Mouse (Mus musculus) embryonic facial prominence, embryonic 14.5 days (tissue): ENCODE measurements around the gene Pik3c2g. TPM values are rescaled to one million over a fixed set of nuclear protein-coding genes. Genes with fewer than 3 reads are reported as not detected.
A peak's percentile ranks its signal among the peaks of the same experiment; 100 is the strongest.

ENCODE experiments used
- ATAC-seq: fragments of 200-750 bp; cut with Nextera tagmentation; 2 replicates; pipeline ENCODE4 v1.8.0; 2017; ENCODE audit warnings: low read depth, moderate number of reproducible peaks, moderate TSS enrichment
- DNase-seq: peaks from one replicate; pipeline ENCODE4 v3.0.0-alpha.2; 2015; ENCODE audit warnings: low spot score
- H3K27ac ChIP-seq: fragments of 300-500 bp; sonication (generic); replicated peaks from 2 replicates; pipeline ENCODE4 v1.5.1; 2014; ENCODE audit warnings: low read depth, mild to moderate bottlenecking, low read length, moderate library complexity
- H3K27me3 ChIP-seq: fragments of 300-500 bp; sonication (generic); replicated peaks from 2 replicates; pipeline ENCODE4 v1.6.1; 2014; ENCODE audit warnings: low read length; ENCODE audit not compliant: control insufficient read depth, insufficient read depth
- H3K36me3 ChIP-seq: fragments of 300-500 bp; sonication (generic); 2 replicates; pipeline ENCODE4 v1.6.1; 2014; ENCODE audit warnings: low read length, mixed read lengths; ENCODE audit not compliant: control insufficient read depth, insufficient read depth
- H3K4me1 ChIP-seq: fragments of 300-500 bp; sonication (generic); 2 replicates; pipeline ENCODE4 v1.6.1; 2014; ENCODE audit warnings: antibody characterized with exemption, low read length; ENCODE audit not compliant: control insufficient read depth, insufficient read depth
- H3K4me2 ChIP-seq: fragments of 300-500 bp; sonication (generic); 2 replicates; pipeline ENCODE4 v1.6.1; 2014; ENCODE audit warnings: low read depth, mild to moderate bottlenecking, low read length, moderate library complexity, mixed read lengths
- H3K4me3 ChIP-seq: fragments of 300-500 bp; sonication (generic); 2 replicates; pipeline ENCODE4 v1.5.1; 2014; ENCODE audit warnings: low read depth, mild to moderate bottlenecking, low read length
- H3K9ac ChIP-seq: fragments of 300-500 bp; sonication (generic); 2 replicates; pipeline ENCODE4 v1.6.1; 2014; ENCODE audit warnings: low read depth, mild to moderate bottlenecking, low read length, moderate library complexity, mixed read lengths
- H3K9me3 ChIP-seq: fragments of 300-500 bp; sonication (generic); 2 replicates; pipeline ENCODE4 v1.6.1; 2016; ENCODE audit warnings: low read length; ENCODE audit not compliant: control insufficient read depth
- WGBS: fragments of 180-500 bp; shearing (Covaris S2); extraction: QIAGEN DNeasy Blood & Tissue Kit; methylation state at CpG from one replicate; pipeline ENCODE4 v1.1.7; 2014; 5-methylcytosine and 5-hydroxymethylcytosine counted together
- polyA plus RNA-seq: library from polyadenylated mRNA; unstranded; fragments of >200 nt; fragmentation: Nextera tagmentation; extraction: Ambion mirVana; gene quantifications from 2 replicates; pipeline ENCODE4 v1.2.1, GENCODE M21; 2014

The Pik3c2g gene
- polyA plus RNA-seq, 1 experiment from 2014 or later: 0.89 TPM

DNA sequence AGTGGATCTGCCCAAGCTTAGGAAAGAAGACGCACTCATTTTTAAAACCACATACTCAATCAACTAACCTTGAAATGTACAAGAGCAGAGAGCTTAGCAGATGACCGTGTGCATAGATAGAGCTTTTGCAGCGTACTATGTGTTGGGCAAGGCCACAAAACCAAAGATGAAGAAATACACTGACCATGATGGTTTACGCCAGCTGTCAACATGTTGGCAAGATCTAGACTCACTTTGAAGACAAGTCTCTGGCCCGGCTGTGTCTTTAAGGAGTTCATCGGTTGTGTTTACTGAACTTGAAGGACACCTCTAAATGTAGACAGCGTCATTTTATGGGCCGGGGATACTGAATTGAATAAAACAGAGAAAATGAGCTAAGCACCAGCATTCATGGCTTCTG is 254.3 kb downstream of the Pik3c2g start:
- H3K9me3 ChIP-seq: no peaks in the 10 kb centered on the region
- H3K9ac ChIP-seq: no peak overlapping the region
- no peaks in the 10 kb centered on the region for H3K36me3 ChIP-seq
- ATAC-seq: no peak
- no peak overlapping the region for H3K4me2 ChIP-seq
- H3K27ac ChIP-seq: no peak overlapping the region
- WGBS: 94% methylated on average over 8 of the region's 8 CpGs
- no peaks in the 10 kb centered on the region for H3K27me3 ChIP-seq
- H3K4me1 ChIP-seq: no peaks in the 10 kb centered on the region
- no peak overlapping the region for H3K4me3 ChIP-seq
- DNase-seq: no peak

DNA sequence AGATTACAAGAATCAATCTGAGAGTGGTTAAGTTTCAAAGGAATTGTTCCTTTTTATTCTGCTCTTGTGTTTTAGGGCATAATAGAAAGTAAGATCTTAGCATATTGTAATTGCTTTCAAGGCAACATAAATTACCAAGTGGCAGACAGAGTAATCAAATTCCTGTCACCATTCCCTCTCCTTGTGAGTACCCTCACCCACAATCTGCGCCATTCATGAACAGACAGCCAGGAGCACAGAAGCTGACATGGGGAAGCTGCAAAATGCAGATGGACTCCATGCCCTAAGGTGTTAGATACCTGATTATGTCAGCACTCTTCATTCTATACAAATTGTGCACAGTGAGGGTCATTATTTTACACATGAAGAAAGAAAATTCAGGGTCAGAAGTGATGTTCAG is 255.6 kb downstream of the Pik3c2g start:
- DNase-seq (no peak), ATAC-seq (no peak)
- 93% methylated on average over 1 of the region's 1 CpGs for WGBS
- Histone ChIP-seq H3K4me1 (no peaks in the 10 kb centered on the region), H3K4me2 (no peak overlapping the region), H3K9me3 (no peaks in the 10 kb centered on the region), H3K27ac (no peak overlapping the region), H3K27me3 (no peaks in the 10 kb centered on the region), H3K36me3 (no peaks in the 10 kb centered on the region), H3K4me3 (no peak overlapping the region), H3K9ac (no peak overlapping the region)

DNA sequence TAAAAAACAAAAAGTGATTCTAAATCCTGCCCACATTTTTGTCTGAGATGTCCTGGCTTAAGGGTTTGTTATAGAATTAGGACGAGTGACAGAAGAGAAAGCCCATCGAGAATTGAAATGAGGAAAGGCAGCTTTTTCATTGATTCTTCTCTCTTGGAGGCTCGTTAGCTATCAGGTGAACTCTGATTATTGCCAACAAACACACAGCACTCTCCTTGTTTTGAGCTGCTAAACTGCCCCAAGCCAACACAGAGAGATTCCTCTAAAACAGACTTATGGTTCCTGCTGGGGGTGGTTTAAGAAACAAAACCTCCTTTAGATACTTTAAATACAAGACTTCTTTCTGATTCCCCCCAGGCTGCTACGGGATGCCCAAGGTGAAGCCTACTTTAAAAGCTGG is 256.5 kb downstream of the Pik3c2g start:
- 49% methylated on average over 4 of the region's 4 CpGs for WGBS
- Histone ChIP-seq H3K4me2 (no peak overlapping the region), H3K9me3 (no peaks in the 10 kb centered on the region), H3K27me3 (no peaks in the 10 kb centered on the region), H3K9ac (no peak overlapping the region), H3K4me3 (no peak overlapping the region), H3K27ac (no peak overlapping the region), H3K36me3 (no peaks in the 10 kb centered on the region), H3K4me1 (no peaks in the 10 kb centered on the region)
- ATAC-seq (no peak), DNase-seq (peak; percentile 12)

DNA sequence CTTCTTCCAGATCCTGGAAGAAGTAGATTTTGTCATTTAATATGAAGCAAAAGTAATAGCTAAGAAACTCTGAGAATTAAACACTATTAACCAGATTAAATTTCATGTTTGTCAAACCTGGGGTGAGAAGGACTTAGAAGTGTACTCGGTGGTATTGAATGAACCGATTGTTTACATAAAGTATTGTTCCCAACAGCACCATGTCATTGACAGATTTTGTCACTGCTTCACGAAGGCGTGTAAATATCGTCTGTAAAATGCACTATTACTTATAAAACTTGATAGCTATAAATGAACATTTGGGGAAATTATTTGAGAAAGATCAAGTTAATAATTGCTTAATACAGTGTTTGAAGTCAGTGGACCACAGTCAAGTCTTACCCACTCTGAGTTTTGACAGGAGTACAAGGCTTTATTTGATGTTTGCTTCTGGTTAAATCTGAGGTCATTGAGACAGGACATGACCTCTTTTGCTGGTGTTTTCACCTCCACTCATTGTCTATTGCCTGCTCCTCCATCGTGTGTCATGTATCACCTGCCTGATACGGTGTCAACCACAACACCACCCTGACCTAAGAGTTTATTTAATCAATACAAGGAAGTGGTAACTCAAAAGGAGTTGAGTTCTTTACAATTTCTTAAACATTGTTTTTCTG is 260.0 kb downstream of the Pik3c2g start:
- no peaks in the 10 kb centered on the region for H3K27me3 ChIP-seq
- no peak overlapping the region for H3K27ac ChIP-seq
- no peak overlapping the region for H3K4me2 ChIP-seq
- no peaks in the 10 kb centered on the region for H3K36me3 ChIP-seq
- DNase-seq (no peak), ATAC-seq (no peak)
- H3K4me1 ChIP-seq: no peaks in the 10 kb centered on the region
- no peak overlapping the region for H3K4me3 ChIP-seq
- 72% methylated on average over 7 of the region's 7 CpGs for WGBS
- no peaks in the 10 kb centered on the region for H3K9me3 ChIP-seq
- H3K9ac ChIP-seq: no peak overlapping the region

DNA sequence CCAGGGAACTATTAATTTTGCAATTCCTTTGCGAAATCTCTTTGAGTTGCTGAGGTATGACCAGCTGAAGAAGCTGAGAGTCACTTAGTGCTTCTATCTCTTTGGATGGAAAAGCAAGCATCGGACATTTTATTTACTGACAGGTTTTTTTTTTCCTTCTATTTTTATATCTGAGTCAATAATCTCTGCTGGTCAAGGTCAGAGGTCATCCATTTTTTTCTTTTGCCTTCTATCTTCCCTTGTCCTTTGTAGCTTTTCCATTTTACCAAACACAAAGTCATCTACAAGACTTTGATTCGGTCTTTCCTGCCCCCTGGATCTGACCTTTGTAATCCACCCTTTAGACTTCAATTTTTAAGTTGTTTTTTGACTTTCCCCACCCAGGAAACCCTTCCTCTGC is 262.9 kb downstream of the Pik3c2g start:
- DNase-seq: no peak
- H3K9me3 ChIP-seq: no peaks in the 10 kb centered on the region
- no peak for ATAC-seq
- no peaks in the 10 kb centered on the region for H3K27me3 ChIP-seq
- no peak overlapping the region for H3K9ac ChIP-seq
- no peak overlapping the region for H3K4me3 ChIP-seq
- no peak overlapping the region for H3K27ac ChIP-seq
- no peaks in the 10 kb centered on the region; the same call in 1 of the 2 replicates for H3K4me1 ChIP-seq
- no peaks in the 10 kb centered on the region for H3K36me3 ChIP-seq
- 79% methylated on average over 3 of the region's 3 CpGs for WGBS
- H3K4me2 ChIP-seq: no peak overlapping the region

DNA sequence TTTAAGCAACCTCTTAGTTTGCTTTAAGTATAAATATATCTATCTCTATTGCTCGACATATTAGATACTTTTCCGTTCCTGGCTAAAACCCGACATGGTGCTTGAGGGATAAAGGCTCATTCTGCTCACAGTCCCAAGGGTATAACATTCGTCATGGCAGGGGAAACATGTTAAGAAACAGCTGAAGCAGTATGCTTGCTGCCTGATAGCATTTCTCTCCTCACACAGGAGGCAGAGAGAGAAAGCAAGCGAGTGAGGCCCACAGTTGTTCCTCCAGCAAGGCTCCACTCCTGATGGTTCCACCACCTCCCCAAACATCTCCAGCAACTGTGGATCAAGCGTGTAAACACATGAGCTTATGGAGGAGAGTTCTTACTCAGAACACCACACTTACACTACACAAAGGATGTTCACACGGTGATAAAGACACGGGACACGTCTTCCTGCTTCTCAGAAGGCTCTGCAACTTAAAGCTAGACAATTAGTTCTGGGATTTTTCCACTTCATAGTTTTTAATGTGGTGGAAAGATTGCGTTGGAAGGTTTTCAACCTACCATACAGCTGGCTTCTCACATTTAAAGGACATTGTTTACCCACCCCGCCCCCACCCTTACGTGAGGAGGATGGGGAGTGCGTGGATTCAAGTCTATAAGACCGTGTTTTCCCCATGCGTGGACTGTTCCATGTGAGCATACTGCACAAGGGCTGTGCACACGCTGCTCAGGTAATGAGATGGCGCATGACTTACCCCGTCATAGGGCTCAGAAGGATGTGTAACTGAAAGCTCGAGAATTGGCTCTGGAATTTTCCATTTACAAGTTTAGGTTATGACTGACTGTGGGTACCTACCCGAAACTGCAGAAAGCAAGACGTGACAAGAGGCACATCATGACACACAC is 264.9 kb downstream of the Pik3c2g start:
- Histone ChIP-seq H3K9ac (no peak overlapping the region), H3K4me3 (no peak overlapping the region), H3K9me3 (no peaks in the 10 kb centered on the region), H3K4me1 (no peaks in the 10 kb centered on the region; the same call in 1 of the 2 replicates), H3K27ac (no peak overlapping the region), H3K4me2 (no peak overlapping the region), H3K27me3 (no peaks in the 10 kb centered on the region), H3K36me3 (no peaks in the 10 kb centered on the region)
- WGBS: 76% methylated on average over 21 of the region's 21 CpGs
- DNase-seq (peak; percentile 56), ATAC-seq (peak; percentile 78)

DNA sequence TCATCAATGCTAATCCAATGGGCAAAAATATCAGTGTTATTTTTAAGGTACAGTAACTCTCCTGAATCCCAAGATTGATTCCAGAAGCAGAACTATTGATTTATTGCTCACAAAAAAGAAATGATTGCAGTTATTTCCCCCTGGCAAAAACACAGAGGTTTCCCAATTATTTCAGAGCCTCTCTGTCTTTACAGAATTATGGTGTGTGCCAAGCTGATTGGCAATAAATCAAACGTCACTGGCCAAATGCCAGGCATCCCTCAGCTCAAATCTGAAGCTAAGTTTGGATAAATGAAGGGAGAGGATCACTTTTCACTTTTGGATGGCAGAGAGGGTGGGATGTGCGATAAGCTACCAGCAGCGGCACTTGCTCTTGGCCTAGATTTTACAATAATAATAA is 265.8 kb downstream of the Pik3c2g start:
- DNase-seq (peak; percentile 26), ATAC-seq (no peak)
- no peak overlapping the region for H3K4me3 ChIP-seq
- H3K36me3 ChIP-seq: no peaks in the 10 kb centered on the region
- no peaks in the 10 kb centered on the region for H3K9me3 ChIP-seq
- H3K4me1 ChIP-seq: no peaks in the 10 kb centered on the region; the same call in 1 of the 2 replicates
- no peaks in the 10 kb centered on the region for H3K27me3 ChIP-seq
- 75% methylated on average over 3 of the region's 3 CpGs for WGBS
- no peak overlapping the region for H3K4me2 ChIP-seq
- no peak overlapping the region for H3K27ac ChIP-seq
- no peak overlapping the region for H3K9ac ChIP-seq

DNA sequence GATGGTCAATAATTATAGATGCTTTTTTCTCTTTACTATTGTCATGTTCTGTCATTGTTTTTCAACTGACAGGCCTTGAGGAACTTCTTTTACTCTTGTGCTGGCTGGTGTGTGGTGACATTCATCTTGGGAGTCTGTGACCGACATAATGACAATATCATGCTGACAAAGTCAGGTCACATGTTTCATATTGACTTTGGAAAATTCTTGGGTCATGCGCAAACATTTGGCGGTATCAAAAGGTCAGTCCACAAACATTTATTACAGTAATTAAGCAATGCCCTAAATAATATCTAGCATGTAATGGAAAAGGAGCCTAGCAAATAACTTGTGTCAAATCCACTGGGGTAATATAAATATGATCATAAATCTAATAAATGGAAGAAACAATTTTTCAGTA is 273.1 kb downstream of the Pik3c2g start:
- H3K4me3 ChIP-seq: no peak overlapping the region

More for the DNA sequence above, 273.1 kb downstream of the Pik3c2g start:
- DNase-seq (no peak), ATAC-seq (no peak)
- no peaks in the 10 kb centered on the region for H3K36me3 ChIP-seq
- H3K27me3 ChIP-seq: no peaks in the 10 kb centered on the region
- H3K9me3 ChIP-seq: no peaks in the 10 kb centered on the region
- no peak overlapping the region for H3K4me2 ChIP-seq
- no peak overlapping the region for H3K27ac ChIP-seq
- no peak overlapping the region for H3K9ac ChIP-seq
- WGBS: 93% methylated on average over 3 of the region's 3 CpGs
- H3K4me1 ChIP-seq: no peaks in the 10 kb centered on the region
